Mouse (Mus musculus) gastrocnemius, adult 18-20 months (tissue): ENCODE results near the gene Slc43a1. TPM values are rescaled to one million over a fixed set of nuclear protein-coding genes. Genes with fewer than 3 reads are reported as not detected.

Experiments used
- DNase-seq: peaks from one replicate; pipeline ENCODE4 v3.0.0; 2021; ENCODE audit warnings: low spot score
- total RNA-seq, 2 experiments: library from RNA; stranded (reverse); gene quantifications; 2 replicates each; pipeline ENCODE4 v1.2.3; 2021

Gene Slc43a1
- total RNA-seq, 2 experiments from 2014 or later = 11.0 to 12.7 TPM

- DNase-seq = no peak
Observed at GRCm38 (mm10) chr2:84827283-84827920, 11.2 kb upstream of the Slc43a1 start.

DNA sequence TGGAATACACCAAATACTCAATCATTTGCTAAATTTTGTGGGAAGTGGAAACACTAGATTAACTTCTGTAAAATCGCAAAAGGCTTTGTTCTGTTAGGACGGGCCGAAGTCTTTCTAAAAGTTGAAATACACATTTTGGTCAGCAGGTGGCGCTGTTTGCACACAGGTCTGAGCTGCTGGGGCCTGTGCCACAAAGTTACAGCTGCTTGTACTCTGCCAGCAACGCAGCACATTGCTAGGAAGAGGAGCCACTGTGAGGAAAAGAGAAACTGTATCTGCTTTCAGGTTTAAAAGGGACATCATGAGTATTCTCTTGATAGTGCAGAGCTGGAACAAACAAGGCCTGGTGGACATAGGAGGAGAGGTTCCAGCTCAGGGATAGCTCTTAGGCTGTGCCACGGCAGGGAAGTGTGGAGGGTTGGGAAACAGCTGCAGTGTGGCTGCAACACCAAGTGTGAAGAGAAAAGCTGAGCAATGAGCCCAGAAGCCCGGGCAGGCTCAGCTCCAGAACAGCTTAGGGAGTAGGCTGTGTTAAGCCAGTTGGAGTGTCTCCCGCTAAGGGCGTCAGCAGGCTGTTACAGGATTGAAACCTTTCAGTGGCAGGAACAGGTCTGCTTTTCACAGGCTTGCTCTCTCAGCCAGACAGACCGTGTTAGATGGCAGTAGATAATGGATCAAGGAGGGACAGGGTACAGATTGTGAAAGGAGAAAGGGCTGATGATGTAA is 6.8 kb upstream of the Slc43a1 start:
- DNase-seq = peak; percentile 95

- DNase-seq = no peak
Observed at GRCm38 (mm10) chr2:84837107-84837506, 1.5 kb upstream of the Slc43a1 start.

GRCm38 (mm10) chr2:84837817-84838592 is 645 bp upstream of the Slc43a1 start:
- no peak for DNase-seq

DNA sequence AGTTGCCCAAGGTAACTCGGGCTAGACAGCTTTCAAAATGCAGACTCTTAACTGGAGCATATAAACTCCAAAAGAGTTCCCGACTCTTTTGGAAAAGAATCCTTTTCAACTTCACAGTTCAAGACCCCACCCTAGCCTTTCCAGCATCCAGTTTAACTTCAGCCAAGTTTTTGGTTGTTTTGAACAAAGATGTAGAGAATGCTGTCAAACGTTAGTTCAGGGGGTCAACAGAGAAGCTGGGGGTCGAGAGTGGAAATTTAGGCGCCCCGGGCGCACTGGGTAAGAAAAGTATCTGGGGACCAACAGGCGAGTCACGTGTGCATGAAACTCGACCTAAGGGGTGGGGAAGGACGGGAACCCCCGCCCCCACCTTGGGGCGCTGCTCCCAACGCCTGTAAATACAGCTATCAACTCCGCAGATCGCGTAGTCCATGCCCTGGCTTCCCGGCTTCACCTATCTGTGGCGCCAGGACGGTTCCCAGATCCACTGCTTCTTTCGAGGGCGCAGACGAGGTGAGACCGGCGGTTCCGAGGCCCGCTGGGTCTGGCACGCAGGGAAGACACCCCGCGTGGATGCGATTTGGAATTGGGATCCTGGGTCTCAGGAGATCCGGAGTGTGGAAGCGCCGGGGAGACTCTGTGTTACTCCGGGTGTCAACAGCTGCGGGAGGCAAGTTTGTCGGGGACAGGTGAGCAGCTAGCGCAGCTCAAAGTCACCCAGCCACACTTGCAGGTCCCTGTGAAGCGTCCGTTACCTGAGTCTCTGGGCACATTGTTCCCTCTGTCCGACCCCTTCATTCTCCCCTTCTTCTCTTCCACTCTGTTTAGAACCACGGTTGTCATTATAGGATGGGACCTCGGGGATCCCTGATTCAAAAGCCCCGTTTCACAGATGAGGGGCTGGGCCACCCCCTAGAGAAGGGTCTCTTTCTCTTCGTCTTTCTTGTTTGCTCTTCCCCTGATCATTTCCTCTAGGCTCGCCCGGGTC is 637 bp downstream of the Slc43a1 start:
- peak; percentile 74 for DNase-seq

DNA sequence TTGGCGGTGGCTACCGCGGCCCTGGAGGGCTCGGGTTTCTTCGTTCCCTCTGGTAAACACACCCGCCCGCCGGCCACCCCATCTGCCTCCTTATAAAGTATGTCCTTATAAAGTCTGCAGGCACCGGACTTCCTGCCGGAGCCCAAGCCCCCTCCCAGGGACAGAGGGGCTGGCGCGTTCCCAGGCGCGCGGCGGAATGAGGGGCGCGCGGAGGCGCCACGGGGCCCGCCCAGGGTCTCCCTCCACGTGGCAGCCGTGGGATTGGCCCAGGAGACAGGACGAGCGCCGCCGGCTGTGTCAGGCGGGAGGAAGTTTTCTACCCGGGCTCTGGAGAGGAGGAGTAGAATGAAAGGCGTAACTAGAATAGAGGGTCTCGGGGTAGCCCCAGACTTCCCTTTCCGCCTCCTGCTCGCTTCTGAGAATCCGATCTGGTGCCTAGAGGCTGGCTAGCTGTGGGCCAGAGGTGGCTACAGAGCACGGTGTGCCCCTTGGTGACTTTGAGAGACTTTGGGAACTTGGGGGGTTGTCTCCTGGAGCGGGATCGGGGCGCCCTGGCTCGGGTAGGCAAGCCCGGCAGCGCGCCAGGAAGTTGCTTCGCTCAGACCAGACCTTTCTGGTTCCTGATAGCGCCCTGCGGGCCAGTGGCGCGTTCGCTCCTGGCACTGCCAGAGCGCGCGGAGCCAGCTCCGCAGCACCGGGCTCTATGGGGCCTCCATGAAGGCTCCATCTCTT is 1.5 kb downstream of the Slc43a1 start:
- peak; percentile 76 for DNase-seq

DNA sequence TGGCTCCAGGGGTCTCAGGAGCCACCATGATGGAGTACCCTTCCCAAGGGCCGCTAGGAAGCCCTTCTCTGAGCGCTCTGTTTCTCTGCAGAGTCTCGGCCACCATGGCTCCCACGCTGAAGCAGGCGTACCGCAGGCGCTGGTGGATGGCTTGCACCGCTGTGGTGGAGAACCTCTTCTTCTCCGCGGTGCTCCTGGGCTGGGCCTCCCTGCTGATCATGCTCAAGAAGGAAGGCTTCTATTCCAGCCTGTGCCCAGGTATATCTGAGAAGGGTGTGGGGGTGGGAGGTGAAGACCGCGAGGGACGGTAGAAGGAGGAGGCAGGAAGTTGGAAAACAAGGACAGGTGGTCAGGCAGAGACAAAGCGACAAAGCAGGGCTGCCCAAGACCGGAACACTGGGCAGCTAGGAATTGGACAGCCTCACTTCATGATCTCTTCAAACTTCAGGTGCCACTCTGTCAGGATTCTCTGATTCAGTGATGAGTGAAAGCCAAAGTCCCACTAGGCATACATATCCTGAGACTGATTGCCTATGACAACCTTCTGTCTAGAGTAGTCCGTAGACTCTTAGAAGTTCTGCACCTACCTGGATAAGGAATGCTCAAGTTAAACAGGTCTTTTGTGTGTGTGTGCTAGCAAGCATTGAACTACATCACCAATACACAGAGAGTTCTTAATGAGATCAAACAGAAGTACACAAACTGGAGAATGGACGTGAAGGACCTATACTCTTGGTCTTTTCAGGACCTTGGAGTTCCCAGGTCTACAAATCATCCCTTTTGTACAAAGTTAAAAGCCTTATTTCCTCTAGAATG is 2.3 kb downstream of the Slc43a1 start:
- DNase-seq = no peak

DNA sequence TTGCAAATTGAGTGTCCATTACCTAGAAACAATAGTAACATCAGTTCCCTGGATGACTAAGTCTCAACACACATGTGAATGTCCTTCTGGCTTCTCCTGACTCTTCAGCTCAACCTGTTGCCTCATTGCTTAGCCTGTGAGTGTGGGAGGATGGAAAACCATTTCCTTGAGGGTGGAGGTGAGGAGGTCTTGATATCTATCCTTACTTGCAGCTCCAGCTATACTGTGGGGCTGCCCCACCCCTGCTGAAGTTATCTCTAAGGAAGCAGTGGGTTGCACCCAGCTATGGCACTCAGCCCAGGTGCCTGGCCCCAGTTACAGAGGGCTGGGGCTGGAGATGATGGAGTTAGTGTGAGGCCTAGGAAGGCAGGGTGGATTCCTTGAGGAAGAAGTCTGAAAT is 3.3 kb downstream of the Slc43a1 start:
- no peak for DNase-seq

DNA sequence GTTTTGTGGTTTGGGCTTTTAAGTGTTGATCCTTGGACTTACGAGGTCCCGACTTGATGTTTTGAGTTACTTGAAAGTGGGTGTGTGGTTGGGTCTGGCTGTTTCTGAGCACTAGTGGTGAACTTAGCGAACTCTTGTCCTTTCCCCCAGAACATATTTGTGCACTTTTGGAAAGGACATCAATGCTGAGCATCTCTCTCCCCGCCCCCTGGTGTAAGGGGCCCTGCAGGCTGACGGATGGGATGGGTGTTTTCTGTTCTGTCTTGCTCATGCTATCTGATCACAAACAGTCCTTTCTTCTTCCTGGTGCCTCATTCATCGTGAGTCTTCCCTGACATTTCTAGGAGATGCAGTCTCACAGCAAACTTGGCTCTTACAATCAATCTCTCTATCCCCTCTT is 5.0 kb downstream of the Slc43a1 start:
- no peak for DNase-seq

DNA sequence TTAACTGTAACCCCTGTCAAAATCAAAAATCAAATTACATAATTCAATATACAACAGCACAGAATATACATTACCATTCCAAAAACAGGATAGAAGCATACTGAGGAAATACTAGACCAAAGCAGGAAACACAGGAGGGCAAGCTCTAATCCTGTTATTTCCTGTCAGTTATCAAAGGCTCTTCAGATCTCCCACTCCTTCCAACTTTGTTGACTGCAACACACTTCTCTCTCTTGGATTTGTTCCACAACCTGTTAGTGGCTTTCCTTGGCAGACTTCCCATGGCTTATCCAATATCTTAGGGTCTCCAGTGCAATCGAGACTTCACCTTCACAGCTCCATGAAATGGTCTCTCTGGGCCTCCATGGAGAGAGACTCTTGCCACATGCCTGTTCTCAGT is 6.6 kb downstream of the Slc43a1 start:
- DNase-seq = no peak

DNA sequence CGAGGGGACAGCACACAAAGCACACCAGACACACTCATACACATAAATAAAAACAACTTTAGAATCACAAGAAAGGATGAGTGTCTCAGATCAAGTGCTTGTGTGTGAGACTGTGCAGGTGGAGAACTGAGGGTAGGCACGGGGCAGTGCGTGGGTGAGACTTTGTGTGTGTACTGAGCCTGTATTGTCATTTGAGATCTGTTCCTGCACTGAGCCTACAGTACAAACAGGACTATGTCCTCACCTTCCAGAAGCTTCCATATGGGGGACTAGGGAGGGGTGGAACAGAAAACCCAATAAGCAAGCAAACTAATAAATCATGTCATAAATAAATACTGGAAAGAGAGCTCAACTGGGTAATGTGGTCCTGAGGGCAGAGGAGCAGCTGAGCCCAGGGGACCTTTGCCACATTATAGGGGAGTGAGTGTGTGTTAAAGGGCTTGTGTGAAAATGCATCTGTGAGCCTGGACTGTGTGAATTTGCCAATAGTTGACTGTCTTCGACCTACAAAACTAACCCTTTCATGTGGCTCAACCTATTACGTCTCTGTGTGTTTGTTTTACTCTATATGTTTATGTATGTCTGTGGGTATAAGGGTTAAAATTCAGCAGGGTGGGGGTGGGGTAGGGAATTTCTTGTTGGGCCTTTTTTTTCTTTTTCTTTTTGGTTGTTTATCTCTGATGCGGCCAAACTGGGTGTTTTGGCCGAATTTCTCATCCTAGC is 11.9 kb downstream of the Slc43a1 start:
- no peak for DNase-seq

- DNase-seq = peak; percentile 84
Observed at GRCm38 (mm10) chr2:84851130-84852040, 12.7 kb downstream of the Slc43a1 start.

GRCm38 (mm10) chr2:84855732-84856131 is 17.1 kb downstream of the Slc43a1 start:
- DNase-seq = peak; percentile 58

- no peak for DNase-seq
Observed at GRCm38 (mm10) chr2:84858551-84858950, 19.9 kb downstream of the Slc43a1 start.

GRCm38 (mm10) chr2:84859991-84860780 is 21.5 kb downstream of the Slc43a1 start:
- DNase-seq = no peak

GRCm38 (mm10) chr2:84861430-84861829 is 22.8 kb downstream of the Slc43a1 start:
- no peak for DNase-seq

GRCm38 (mm10) chr2:84862231-84862630 is 23.6 kb downstream of the Slc43a1 start:
- no peak for DNase-seq
